Mouse (Mus musculus): Measurements from ENCODE around the gene Helb.
A peak's percentile ranks its signal among the peaks of the same experiment; 100 is the strongest.

The Helb gene

DNA sequence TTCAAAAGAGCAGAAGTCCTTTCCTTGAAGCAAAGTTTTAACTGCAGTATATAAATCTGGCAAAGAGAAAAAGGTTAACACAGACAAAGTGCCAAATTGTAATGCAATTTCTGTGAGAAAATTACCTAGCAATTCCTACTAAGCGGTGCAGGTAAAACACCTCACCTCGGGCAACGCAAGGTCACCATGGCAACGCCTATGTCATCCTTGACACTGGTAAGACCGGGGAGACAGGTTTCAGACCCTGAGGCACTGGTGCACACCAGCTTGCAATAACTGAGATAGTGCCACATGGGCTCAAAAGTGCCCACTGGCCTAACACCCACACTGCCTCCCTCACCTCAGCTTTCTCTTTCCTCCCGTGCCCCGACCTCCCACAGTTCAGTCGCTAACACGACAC is 17.7 kb downstream of the Helb start:
- DNase-seq (ENCODE audit: low read depth, low spot score) = no peak

DNA sequence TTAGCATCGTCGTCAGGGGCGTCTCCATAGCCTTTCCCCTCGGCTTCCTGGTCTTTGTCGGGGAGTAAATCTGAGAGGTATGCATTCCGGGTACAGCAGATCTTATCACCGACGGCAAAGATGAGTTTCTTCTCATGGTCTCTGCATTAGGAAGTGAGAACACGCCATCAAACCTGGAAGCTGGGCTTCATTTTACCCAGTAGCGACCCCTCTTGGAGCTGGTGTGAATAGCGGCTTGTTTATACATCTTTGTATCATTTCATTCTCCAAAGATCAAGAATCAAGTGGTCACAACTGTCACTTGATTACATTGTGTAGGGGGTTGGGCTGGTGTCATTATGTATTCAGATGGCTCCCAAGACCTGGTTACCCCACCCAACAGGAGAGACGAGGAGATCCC is 20.2 kb downstream of the Helb start:
- no peak for DNase-seq (ENCODE audit: low read depth, low spot score)

GRCm38 (mm10) chr10:120077850-120078249 is 34.9 kb downstream of the Helb start:
- DNase-seq (ENCODE audit: low read depth, low spot score) = no peak

DNA sequence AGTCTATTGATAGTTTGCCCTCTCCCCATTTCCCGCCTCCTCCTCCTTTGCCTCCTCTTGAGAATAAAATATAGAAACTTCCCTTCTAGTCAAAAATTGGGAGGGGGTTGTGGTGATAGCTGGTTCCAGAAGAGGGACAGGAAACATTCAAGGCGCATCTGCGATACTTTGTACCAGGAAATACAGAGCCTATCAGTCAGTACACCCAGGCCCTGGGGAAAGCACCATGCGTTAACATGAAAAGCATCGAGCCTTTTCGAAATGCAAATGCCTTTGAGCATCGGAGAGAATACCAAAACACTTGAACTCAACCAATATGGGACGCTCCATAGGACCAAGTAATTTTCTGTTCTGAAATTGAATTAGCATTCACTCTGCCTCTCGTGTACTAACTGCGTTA is 46.5 kb downstream of the Helb start:
- no peak for DNase-seq (ENCODE audit: low read depth, low spot score)

DNA sequence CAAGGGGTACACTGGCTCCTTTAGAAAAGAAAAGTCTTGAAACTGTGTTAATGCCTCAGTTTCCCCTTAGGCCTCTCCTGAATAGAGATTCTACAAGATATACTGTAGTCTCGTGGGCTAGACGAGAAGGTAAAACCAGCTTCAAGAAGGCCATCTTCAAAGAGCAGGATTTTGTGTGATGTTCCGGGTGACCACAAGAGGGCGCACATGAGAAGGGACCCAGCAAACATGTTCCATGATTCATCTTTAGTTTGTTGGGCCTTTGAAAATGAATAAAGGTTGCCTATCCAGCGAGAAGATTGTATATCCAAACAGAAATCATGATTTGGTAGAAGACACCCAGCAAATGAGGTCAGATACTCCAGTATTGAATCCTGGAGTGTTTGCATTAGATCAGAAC is 48.4 kb downstream of the Helb start:
- DNase-seq (ENCODE audit: low read depth, low spot score) = no peak

- no peak for DNase-seq (ENCODE audit: low read depth, low spot score)
Observed at GRCm38 (mm10) chr10:120061238-120062130, 51.3 kb downstream of the Helb start.

DNA sequence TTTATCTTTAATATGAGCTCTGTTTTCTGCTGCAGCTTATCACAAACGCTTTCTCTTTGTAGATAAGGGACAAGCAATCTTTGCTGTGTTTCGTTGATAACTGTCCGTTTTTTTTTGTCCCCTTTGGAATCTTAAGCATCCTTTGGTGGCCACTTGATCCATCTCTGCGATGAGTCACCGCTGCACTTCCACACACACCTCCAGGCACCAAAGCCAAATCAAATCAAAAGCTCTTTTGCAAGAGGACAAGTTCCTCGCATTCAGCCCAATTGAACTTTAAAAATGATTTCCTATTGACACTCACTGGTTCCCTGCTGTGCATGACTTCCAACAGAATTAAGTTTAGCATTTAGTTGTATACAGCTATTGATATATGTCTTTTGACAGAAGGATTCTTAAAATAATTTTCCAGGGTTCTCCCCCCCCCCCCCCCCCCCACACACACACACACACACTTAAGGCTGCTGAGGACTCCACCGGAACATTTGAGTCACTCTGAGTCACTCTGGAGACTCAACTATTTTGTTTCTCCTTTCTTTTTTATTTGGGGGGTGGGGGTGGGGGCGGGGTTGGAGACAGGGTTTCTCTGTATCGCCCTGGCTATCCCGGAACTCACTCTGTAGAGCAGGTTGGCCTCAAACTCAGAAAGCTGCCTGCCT is 52.1 kb downstream of the Helb start:
- DNase-seq (ENCODE audit: low read depth, low spot score) = no peak

- no peak for DNase-seq (ENCODE audit: low read depth, low spot score)
Observed at GRCm38 (mm10) chr10:120044714-120045234, 68.0 kb downstream of the Helb start.

DNA sequence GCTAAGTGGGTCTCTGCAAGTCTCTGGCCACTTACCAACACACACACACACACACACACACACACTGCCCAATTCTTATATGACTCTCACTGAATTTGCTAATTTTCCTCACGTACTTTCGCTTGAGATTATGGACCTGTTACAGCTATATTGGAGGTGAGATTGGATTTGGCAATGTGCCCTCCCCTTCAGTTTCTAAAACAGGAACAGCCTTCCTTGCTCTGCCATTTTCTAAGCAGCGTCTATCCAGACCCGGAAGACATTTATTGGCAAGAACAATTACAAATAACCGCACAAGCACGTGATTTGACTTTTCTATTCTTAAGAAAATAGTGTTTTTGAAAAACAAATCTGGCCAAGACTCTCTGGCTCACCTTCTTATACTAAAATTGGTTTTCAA is 68.5 kb downstream of the Helb start:
- DNase-seq (ENCODE audit: low read depth, low spot score) = no peak

DNA sequence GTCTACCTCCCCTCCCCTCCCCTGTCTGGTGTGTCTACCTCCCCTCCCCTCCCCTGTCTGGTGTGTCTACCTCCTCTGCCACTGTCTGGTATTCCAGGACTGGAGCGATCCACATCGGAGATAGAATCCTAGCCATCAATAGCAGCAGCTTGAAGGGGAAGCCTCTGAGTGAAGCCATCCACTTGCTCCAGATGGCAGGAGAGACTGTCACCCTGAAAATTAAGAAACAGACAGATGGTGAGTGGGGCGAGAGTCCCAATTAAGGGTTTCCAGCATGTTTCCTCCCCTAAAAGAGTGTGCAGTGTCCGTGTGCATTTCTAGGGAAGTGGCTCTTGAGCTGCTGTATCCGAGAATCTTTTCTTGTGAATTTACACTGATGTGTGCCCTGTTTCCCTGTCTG is 74.6 kb downstream of the Helb start:
- peak; percentile 67 for DNase-seq (ENCODE audit: low read depth, low spot score)

GRCm38 (mm10) chr10:120035824-120036223 is 77.0 kb downstream of the Helb start:
- no peak for DNase-seq (ENCODE audit: low read depth, low spot score)

DNA sequence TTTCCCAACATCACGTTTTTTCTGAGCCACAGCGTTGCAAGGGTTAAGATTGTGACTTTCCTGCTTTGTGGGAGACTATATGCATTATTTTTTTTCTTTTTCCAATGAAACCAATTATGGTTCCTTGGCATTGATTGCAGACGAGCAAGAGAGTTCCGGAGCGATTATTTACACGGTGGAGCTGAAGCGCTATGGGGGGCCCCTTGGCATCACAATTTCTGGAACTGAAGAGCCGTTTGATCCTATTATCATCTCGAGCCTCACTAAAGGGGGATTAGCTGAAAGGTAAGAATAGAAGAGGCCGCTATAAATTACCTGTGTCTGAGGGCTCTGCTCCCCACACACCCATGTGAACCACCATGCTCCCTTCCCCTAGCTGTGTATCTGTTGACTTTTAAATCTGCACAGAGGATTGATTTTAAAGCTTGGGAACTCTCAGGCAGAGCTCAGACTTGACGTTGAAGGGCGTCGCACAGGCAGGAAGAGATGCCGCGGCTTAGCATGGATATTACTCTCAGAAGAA is 77.5 kb downstream of the Helb start:
- no peak for DNase-seq (ENCODE audit: low read depth, low spot score)

DNA sequence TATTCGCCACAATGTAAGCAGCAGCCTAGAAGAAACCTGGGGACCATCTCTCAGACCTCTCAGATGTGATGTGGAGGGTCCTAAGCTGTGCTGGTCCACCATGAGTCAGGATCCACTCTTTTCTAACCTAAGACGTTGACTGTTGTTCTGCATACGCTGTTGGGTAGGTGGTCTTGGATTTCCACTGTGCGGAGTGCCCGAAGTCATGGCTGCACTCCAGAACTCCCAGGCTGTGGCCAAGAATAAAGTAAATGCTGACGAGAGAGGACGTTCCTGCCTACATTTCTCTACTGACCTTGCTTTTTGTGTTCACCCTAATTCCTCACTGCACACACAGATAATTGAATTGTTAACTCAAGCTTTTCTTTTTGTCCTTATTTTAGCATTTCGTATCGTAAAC is 78.9 kb downstream of the Helb start:
- DNase-seq (ENCODE audit: low read depth, low spot score) = no peak

Measured in brain, embryonic 18.5 days (tissue).